Mouse (Mus musculus) liver, embryonic 16.5 days (tissue): Measurements from ENCODE around the gene Ifnar2. TPM values are rescaled to one million over a fixed set of nuclear protein-coding genes. Genes with fewer than 3 reads are reported as not detected.

Source experiments
- ATAC-seq: fragments of 200-750 bp; cut with Nextera tagmentation; 2 replicates; pipeline ENCODE4 v1.8.0; 2017; ENCODE audit warnings: low read depth, mild to moderate bottlenecking, moderate number of reproducible peaks, moderate library complexity
- H3K27ac ChIP-seq: fragments of 300-500 bp; sonication (generic); 2 replicates; pipeline ENCODE4 v1.5.1; 2014; ENCODE audit warnings: mild to moderate bottlenecking, low read length
- H3K27me3 ChIP-seq: fragments of 300-500 bp; sonication (generic); 2 replicates; pipeline ENCODE4 v1.6.1; 2014; ENCODE audit warnings: low read depth, low read length, mixed read lengths; ENCODE audit not compliant: control insufficient read depth, insufficient read depth
- H3K36me3 ChIP-seq: fragments of 300-500 bp; sonication (generic); 2 replicates; pipeline ENCODE4 v1.6.1; 2014; ENCODE audit warnings: mild to moderate bottlenecking; ENCODE audit not compliant: control insufficient read depth, insufficient read depth
- H3K4me1 ChIP-seq: fragments of 300-500 bp; sonication (generic); 2 replicates; pipeline ENCODE4 v1.6.1; 2014; ENCODE audit warnings: low read depth, low read length, mixed read lengths; ENCODE audit not compliant: control insufficient read depth
- H3K4me2 ChIP-seq: fragments of 300-500 bp; sonication (generic); 2 replicates; pipeline ENCODE4 v1.6.1; 2014; ENCODE audit warnings: low read depth, low read length, mixed read lengths
- H3K4me3 ChIP-seq: fragments of 300-500 bp; sonication (generic); 2 replicates; pipeline ENCODE4 v1.5.1; 2014; ENCODE audit warnings: low read depth, mild to moderate bottlenecking, low read length
- H3K9ac ChIP-seq: fragments of 300-500 bp; sonication (generic); 2 replicates; pipeline ENCODE4 v1.6.1; 2014; ENCODE audit warnings: low read depth, low read length
- H3K9me3 ChIP-seq: fragments of 300-500 bp; sonication (generic); replicated peaks from 2 replicates; pipeline ENCODE4 v1.6.1; 2016; ENCODE audit warnings: low read length; ENCODE audit not compliant: control insufficient read depth
- WGBS: fragments of 180-500 bp; shearing (Covaris S2); extraction: QIAGEN DNeasy Blood & Tissue Kit; methylation state at CpG from one replicate; pipeline ENCODE4 v1.1.7; 2014; ENCODE audit not compliant: insufficient replicate concordance; 5-methylcytosine and 5-hydroxymethylcytosine counted together
- polyA plus RNA-seq: library from polyadenylated mRNA; unstranded; fragments of >200 nt; fragmentation: Nextera tagmentation; extraction: Ambion mirVana; gene quantifications from 2 replicates; pipeline ENCODE4 v1.2.1, GENCODE M21; 2015

The Ifnar2 gene
- polyA plus RNA-seq, 1 experiment from 2014 or later, result 95.8 TPM

GRCm38 (mm10) chr16:91355160-91355559 lies 17.4 kb upstream of the Ifnar2 start:
- 0 out of 2 replicates have a peak overlapping the region, but pooled peaks have one; percentile 46 for H3K9ac ChIP-seq
- peak overlapping the region; percentile 98 for H3K27ac ChIP-seq
- no peaks in the 10 kb centered on the region for H3K36me3 ChIP-seq
- H3K4me1 ChIP-seq, result peaks cover 46% of the 10 kb centered on the region
- 27% methylated on average over 12 of the region's 12 CpGs for WGBS
- no peaks in the 10 kb centered on the region for H3K27me3 ChIP-seq
- H3K4me3 ChIP-seq, result no peak overlapping the region
- H3K9me3 ChIP-seq, result no peaks in the 10 kb centered on the region
- H3K4me2 ChIP-seq, result no peak overlapping the region
- ATAC-seq, result no peak

GRCm38 (mm10) chr16:91356760-91357525 lies 15.6 kb upstream of the Ifnar2 start:
- 82% methylated on average over 10 of the region's 10 CpGs for WGBS
- H3K9me3 ChIP-seq, result no peaks in the 10 kb centered on the region
- peak overlapping the region; percentile 26; the same call in 1 of the 2 replicates for H3K9ac ChIP-seq
- no peak overlapping the region for H3K4me2 ChIP-seq
- peak overlapping the region; percentile 4; the same call in 1 of the 2 replicates for H3K27ac ChIP-seq
- no peak for ATAC-seq
- peaks cover 49% of the 10 kb centered on the region for H3K4me1 ChIP-seq
- no peaks in the 10 kb centered on the region for H3K36me3 ChIP-seq
- no peak overlapping the region for H3K4me3 ChIP-seq
- H3K27me3 ChIP-seq, result no peaks in the 10 kb centered on the region

- peak overlapping the region; percentile 4; the same call in 1 of the 2 replicates for H3K27ac ChIP-seq
- no peak overlapping the region for H3K4me2 ChIP-seq
- WGBS, result 65% methylated on average over 10 of the region's 10 CpGs
- H3K9ac ChIP-seq, result peak overlapping the region; percentile 1; the same call in 1 of the 2 replicates
- no peaks in the 10 kb centered on the region for H3K36me3 ChIP-seq
- no peaks in the 10 kb centered on the region for H3K9me3 ChIP-seq
- peaks cover 47% of the 10 kb centered on the region for H3K4me1 ChIP-seq
- no peaks in the 10 kb centered on the region for H3K27me3 ChIP-seq
- ATAC-seq, result no peak
- no peak overlapping the region for H3K4me3 ChIP-seq
These were observed 15.1 kb upstream of the Ifnar2 start for GRCm38 (mm10) chr16:91357526-91357900.

- Histone ChIP-seq H3K36me3 (no peaks in the 10 kb centered on the region), H3K27me3 (no peaks in the 10 kb centered on the region), H3K9me3 (no peaks in the 10 kb centered on the region), H3K4me1 (peaks cover 47% of the 10 kb centered on the region), H3K4me2 (no peak overlapping the region), H3K4me3 (no peak overlapping the region), H3K9ac (peak overlapping the region; percentile 4; the same call in 1 of the 2 replicates), H3K27ac (peak overlapping the region; percentile 77; the same call in 1 of the 2 replicates)
- no peak for ATAC-seq
- 40% methylated on average over 8 of the region's 8 CpGs for WGBS
These were observed 14.0 kb upstream of the Ifnar2 start for GRCm38 (mm10) chr16:91358555-91358954.

GRCm38 (mm10) chr16:91359531-91359930 lies 13.1 kb upstream of the Ifnar2 start:
- peak overlapping the region; percentile 77 for H3K27ac ChIP-seq
- no peak overlapping the region for H3K9ac ChIP-seq
- no peak overlapping the region for H3K4me2 ChIP-seq
- no peak for ATAC-seq
- peaks cover 41% of the 10 kb centered on the region for H3K4me1 ChIP-seq
- H3K4me3 ChIP-seq, result no peak overlapping the region
- no peaks in the 10 kb centered on the region for H3K9me3 ChIP-seq
- H3K27me3 ChIP-seq, result no peaks in the 10 kb centered on the region
- WGBS, result 82% methylated on average over 13 of the region's 13 CpGs
- no peaks in the 10 kb centered on the region for H3K36me3 ChIP-seq

GRCm38 (mm10) chr16:91360162-91360561 lies 12.4 kb upstream of the Ifnar2 start:
- no peaks in the 10 kb centered on the region for H3K9me3 ChIP-seq
- no peak overlapping the region for H3K9ac ChIP-seq
- peak; percentile 51 for ATAC-seq
- WGBS, result 57% methylated on average over 3 of the region's 3 CpGs
- no peaks in the 10 kb centered on the region for H3K27me3 ChIP-seq
- H3K4me3 ChIP-seq, result no peak overlapping the region
- peaks cover 38% of the 10 kb centered on the region for H3K4me1 ChIP-seq
- no peaks in the 10 kb centered on the region for H3K36me3 ChIP-seq
- H3K27ac ChIP-seq, result peak overlapping the region; percentile 77
- H3K4me2 ChIP-seq, result no peak overlapping the region

- WGBS, result 50% methylated on average over 2 of the region's 2 CpGs
- peak overlapping the region; percentile 71 for H3K27ac ChIP-seq
- no peak overlapping the region for H3K9ac ChIP-seq
- no peaks in the 10 kb centered on the region for H3K27me3 ChIP-seq
- no peaks in the 10 kb centered on the region for H3K36me3 ChIP-seq
- no peak overlapping the region for H3K4me3 ChIP-seq
- peak; percentile 36 for ATAC-seq
- no peaks in the 10 kb centered on the region for H3K9me3 ChIP-seq
- no peak overlapping the region for H3K4me2 ChIP-seq
- peaks cover 36% of the 10 kb centered on the region for H3K4me1 ChIP-seq
These were observed 10.6 kb upstream of the Ifnar2 start for GRCm38 (mm10) chr16:91362006-91362405.

- no peak for ATAC-seq
- 53% methylated on average over 12 of the region's 12 CpGs for WGBS
These were observed 9.8 kb upstream of the Ifnar2 start for GRCm38 (mm10) chr16:91362616-91363272.

GRCm38 (mm10) chr16:91363483-91363882 lies 9.1 kb upstream of the Ifnar2 start:
- H3K27ac ChIP-seq, result peak overlapping the region; percentile 62
- 46% methylated on average over 3 of the region's 3 CpGs for WGBS
- no peaks in the 10 kb centered on the region for H3K27me3 ChIP-seq
- ATAC-seq, result no peak
- no peak overlapping the region for H3K4me3 ChIP-seq
- H3K4me2 ChIP-seq, result no peak overlapping the region
- H3K4me1 ChIP-seq, result peaks cover 36% of the 10 kb centered on the region
- no peaks in the 10 kb centered on the region for H3K36me3 ChIP-seq
- no peak overlapping the region for H3K9ac ChIP-seq
- H3K9me3 ChIP-seq, result no peaks in the 10 kb centered on the region

More at GRCm38 (mm10) chr16:91362616-91363272, 9.8 kb upstream of the Ifnar2 start:
- H3K9ac ChIP-seq, result no peak overlapping the region
- H3K9me3 ChIP-seq, result no peaks in the 10 kb centered on the region
- H3K27me3 ChIP-seq, result no peaks in the 10 kb centered on the region
- peaks cover 36% of the 10 kb centered on the region for H3K4me1 ChIP-seq
- no peaks in the 10 kb centered on the region for H3K36me3 ChIP-seq
- no peak overlapping the region for H3K4me3 ChIP-seq
- no peak overlapping the region for H3K4me2 ChIP-seq
- peak overlapping the region; percentile 71 for H3K27ac ChIP-seq
